Mouse (Mus musculus) urinary bladder, postnatal 36 days (tissue): Measurements from ENCODE around the gene Slc22a23.
A peak's percentile ranks its signal among the peaks of the same experiment; 100 is the strongest.
"Not testable (repeated sequence)": the region's sequence is repeated elsewhere in the genome, so short reads cannot be mapped to it uniquely, and the experiment has no call there.

ENCODE experiments used
- DNase-seq, 2 experiments: peaks; one replicate each; pipeline ENCODE4 v3.0.0; 2022; ENCODE audit warnings: low spot score in 2 of 2, mixed read lengths in 1 of 2

Slc22a23 gene

DNA sequence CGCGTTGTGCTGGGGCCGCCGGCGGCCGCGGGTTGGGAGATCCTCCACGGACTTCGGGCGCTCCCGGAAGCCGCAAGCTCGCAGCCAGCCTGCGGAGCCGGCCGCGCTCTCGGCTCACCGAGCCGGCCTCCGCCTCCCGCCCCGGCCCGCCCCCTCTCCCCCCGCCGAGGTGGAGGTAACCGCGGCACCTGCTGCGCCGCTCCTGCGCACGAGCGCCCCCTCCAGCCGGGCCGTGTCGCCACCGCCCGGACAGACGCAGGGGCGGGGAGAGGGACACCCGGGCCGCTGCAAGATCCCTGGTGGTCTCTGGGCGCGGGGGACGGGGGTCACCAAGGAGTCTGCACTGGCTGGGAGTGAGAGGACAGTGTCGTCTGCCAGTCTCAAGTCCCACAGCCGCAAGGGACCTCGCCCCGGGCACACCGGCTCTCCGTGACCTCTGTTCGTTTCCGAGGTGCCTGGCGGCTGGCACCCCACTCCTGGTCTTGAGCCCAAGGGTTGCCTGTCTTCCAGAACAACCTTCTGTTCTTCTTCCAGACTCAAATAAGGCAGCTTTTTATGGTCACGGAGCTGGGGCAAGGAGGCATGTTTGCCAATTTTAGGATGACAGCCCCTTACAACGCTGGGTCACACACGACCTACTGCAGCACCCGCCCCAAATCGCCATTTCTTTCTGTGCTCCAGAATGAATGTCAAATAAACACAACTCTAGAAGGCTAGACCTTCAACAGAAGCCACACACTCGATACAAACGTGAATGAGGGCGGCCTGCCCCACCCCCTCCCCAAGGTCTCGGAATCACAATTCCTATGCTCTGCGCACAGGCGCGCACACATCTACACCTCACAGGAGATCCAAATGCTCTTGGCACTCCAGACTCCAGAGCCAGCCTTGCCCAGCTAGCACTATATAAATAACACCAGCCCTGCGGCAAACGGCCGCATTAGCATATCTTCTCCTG lies at the start of gene Slc22a23:
Slc22a23 (minus strand) TSS at position 55 of the 958 bp plus-strand sequence.
- peak; percentile 67 to 76 for DNase-seq

DNA sequence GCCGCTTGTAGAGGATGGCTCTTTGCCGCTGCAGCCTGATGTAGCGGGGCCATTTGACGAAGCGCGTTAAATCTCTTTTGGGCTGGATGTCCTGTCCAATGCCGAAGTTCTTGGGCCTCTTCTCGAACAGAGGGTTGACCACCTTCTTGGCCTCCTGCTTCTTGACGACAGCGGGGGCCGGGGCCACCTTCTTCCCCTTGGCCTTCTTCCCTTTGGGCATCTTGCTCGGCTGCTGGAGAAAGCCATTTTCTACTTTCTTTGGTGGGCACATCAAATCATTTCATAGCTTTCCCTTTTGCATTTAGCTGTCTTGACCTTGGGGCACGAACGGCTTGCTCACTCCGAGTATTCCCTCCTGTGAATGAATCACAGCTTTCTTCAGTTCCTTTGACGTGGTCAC lies 49.3 kb upstream of the Slc22a23 start:
- DNase-seq = not testable (repeated sequence)

DNA sequence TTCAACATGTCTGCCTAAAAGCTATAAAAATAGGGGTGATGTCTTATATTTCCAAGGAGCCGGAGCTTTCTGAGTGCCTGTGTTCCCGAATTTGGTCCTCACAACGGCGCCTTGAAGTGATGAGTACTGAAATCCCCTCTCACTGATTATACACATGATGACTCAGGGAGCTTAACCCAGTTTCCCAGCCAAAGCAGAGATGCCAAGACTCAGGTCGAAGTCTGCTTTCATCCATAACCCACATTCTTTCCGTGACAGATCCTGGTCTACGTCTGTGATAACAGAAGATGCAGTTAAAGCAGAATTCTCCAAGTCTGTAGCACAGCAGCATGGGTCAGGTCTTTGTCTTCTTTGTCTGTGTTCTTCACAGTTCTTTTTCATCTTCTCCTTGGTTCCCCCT lies 47.4 kb upstream of the Slc22a23 start:
- DNase-seq = no peak

DNA sequence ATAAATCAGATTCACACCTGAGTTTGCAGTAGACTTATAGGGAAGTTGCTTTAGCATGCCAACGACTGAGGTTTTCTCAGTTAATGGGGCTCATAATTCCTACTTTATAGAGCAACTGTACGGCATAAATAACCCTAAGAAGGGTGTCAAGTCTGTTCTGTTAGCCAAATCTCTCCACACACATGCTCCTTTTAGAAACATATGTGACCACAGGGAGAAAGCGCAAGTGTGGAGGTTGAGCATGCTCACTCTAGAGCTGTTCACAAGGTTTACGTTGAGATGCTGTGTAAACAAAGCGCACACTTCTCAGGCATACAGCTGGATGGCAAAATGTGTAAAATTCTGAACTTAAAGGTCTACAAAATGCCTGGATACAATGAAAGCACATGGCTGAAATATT lies 43.2 kb upstream of the Slc22a23 start:
- DNase-seq = no peak

DNA sequence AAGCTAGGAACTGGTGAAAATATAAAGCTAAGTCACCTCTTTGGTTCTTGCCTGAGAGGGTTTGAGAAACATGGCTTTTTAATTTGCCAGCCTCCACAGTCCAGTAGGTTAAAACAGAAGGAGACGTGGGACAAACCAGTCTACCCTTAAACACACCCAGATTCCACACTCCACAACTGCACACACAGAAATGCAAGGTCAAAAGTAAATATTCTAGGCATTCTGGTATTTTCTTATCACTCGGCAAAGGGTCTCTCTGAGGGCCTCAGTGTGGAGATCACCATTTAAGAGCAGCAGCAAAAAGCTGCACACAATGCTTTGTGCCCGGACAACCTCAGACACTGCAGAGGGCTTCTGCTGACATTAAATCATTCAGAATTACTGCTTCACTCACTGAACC lies 38.4 kb upstream of the Slc22a23 start:
- DNase-seq = no peak

DNA sequence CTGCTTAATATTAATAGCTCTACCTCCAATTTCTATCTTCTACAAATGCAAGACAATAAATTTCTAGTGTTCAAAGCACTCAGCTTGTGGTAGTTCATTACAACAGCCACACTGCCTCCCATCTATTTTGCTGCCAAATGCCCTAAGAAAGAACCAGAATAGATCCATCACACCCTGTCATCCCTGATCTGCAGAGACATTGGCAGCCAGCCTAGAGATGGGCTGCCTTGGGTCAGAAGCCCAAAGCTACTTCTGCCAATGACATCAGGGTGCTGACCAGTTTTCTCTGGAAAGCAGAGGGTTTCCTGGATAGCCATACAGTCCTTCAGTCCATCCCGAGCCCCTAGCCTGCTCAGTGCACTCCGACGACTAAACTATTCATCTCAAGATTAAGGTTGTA lies 33.9 kb upstream of the Slc22a23 start:
- no peak for DNase-seq

DNA sequence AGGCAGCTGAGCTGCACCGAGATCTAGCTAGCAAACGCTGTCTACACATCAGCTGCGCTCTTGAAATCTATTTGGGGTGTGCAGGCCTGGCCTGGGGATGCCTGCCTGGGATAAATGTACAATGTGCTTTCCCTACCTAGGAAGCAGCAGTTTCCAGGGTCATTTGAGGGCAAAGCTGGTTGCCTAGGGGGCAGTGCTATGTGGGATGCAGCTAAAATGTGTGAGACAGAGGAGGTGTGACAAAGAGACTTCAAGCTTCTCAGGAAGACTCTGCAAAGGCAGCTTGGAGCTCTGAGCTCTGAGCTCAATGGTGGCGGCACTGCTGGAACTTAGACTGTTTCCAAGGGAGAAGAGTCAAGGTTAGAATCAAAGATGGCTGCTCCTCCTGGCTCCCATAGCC lies 30.2 kb upstream of the Slc22a23 start:
- no peak for DNase-seq

DNA sequence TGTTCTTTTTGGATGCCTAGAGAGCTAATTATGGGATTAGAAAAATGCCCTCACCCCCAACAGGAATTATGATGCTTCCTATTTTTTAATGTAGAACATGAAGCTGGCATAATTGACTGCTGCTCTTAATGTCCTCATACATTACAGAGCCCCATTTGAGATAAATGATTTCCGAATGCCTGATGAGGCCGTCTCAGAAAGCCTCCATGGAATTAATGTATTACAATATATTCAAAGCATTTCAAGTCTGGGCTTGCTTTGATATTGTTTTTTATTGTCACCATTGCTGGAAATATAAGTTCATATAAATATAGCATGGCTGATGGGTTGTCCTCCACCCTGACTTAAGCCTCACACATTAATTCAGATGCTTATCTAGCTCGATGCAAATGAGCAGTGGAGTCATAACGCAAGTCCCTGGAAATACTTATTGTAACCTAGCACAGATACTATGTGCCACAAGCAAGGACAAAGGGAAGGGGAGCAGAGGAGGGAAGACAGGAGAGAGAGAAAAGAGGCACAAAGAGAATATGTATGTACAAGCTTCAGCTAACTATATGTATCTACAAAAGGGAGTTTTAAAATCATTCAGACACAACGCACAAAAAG lies 28.0 kb upstream of the Slc22a23 start:
- DNase-seq = no peak

DNA sequence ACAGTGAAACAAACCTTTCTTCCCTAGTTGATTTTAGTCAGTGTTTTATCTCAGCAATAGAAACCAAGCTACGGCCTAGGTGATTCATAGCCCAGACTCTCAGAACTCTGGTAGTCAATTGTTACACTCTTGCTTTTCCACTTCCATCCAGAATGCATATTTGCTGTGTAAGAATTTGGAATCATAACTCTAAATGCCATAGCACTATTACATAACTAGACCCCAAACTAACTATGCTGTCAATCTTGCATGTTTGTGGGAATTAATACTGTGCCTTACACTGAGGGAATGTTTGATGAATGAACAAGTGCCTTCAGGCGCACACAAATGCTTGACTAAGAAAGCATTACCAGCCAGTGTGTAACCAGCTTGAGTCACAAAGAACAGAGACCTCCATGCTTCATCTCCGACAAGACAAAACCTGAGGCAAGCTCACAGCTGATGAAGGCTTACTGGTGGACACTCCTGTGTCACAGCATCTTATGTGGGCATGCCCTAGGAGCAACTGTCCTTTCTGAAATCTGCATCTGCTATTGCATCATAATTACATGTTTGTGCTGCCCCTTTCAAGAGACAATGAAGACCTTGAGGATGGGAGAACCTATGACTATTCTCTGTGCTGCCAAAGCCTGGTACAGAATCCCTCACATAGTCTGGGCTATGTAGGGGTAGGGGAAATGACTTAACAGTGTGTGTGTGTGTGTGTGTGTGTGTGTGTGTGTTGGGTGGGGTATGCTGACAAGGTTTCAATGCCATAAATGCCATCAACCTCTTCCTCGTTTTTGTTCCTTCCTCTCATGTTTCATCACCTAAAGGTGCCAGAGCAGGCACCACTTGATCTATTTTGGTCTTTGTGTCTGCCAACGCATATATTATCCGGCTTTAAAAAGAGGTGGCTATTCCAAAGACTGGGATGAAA lies 27.2 kb upstream of the Slc22a23 start:
- DNase-seq = no peak

DNA sequence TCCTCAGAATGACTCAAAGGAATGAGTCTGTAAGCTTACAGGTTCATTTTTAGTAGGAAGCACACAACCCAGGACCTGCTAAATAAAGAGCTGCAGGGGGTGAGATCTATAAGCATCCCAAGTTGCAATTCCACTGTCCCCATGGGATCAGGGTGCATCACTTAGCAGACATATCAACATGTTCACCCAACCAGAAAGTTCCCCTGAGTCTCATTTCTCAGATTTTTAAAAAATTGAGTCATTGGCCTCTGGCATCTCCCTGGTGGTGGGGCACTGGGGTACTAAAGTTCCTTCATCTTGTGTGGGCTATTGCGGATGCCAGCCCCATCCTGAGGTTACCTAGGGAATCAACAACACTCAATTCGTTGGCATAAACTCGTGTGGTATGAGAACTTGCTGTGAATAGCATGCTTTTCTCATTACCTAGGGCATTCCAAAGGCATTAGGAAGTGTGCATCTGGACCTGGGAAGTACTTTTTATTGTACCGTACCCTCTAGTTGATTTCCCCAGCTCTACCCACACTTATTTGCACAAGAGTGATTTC lies 25.4 kb upstream of the Slc22a23 start:
- no peak for DNase-seq

DNA sequence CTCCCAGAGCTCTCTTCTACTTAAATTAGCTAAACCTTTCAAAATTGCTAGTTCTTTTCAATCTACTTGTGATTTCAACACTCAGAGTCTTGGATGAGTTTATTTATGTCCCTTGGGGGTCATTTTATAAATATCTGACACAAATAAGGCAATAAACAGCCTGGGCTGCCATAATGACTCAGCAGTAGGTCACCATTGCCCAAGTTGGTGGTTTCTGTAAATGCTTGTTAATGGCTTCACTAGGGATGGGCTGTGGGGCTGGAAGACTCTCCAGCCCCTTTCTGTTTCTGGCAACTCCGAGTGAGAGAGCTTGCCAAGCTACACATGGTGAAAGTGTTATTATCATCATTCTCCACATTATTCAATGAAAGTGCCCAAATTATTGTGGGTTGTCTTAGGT lies 20.2 kb upstream of the Slc22a23 start:
- peak in 1 of 2 experiments; percentile 27 for DNase-seq

DNA sequence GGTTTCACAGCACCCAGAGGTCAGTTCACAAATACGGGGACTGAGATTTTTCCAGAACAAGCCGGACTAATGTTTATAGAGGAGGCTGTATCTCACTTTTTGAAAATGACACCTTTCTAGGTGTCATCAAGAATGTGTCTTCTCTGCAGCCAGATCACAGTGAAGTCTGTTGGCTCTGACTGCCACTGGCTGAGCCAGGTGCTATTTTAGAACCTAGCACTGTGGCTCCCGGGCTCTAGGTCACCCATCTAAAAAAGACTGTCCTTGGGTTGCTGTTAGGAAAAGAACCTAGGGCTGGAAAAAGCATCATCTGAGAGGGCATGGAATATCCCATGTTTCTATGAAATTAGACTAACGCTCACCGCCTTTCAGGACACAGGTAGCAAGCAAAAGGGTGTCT lies 10.7 kb upstream of the Slc22a23 start:
- no peak for DNase-seq

DNA sequence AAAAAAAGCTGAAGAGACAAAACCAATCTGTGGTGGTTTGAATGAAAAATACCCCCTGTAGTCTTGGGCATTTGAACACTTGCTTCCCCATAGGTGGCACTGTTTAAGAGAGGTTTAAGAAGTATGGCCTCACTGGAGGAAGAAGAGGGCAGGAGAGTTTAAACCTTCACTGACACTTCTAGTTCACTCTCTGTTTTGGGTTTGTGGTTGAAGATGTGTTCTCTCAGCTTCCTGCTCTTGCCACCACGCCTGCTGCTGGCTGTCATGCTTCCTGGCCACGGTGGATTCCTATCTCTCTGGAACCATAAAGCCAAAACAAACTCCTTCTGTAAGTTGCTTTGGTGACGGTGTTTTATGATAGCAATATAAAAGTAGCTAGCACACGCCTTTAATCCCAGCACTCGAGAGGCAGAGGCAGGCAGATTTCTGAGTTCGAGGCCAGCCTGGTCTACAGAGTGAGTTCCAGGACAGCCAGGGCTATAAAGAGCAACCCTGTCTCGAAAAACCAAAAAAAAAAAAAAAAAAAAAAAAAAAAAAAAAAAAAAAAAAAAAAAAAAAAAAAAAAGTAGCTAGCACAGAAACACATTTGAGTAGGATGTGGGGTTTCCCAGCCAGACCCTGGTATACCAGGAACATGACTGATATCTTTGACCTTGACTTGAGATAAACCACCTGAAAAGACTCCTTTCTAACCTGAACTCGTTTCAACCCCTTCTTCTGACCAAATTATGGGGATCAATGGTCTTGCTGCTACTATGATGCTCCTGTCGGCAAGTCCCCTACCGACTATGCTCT lies 10.0 kb upstream of the Slc22a23 start:
- no peak for DNase-seq

DNA sequence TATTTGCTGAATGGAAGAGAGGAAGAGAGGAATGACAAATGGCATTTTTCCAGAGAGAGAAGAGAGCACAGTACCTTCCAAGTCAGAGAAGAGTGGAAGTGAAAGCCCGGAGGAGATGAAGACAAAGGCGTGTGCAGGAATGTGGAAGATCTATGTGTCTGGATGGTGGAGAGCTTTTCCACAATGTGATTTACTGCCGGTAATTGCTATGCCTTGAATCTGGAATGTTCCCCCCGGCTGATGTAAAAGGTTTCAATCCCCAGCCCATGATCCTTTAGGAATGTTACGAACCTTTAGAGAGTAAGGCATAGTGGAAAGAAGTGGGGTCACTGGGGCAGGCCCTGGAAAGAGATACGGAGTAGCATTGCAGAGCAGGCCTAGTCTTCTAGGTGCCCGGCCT lies 8.3 kb upstream of the Slc22a23 start:
- DNase-seq = no peak

DNA sequence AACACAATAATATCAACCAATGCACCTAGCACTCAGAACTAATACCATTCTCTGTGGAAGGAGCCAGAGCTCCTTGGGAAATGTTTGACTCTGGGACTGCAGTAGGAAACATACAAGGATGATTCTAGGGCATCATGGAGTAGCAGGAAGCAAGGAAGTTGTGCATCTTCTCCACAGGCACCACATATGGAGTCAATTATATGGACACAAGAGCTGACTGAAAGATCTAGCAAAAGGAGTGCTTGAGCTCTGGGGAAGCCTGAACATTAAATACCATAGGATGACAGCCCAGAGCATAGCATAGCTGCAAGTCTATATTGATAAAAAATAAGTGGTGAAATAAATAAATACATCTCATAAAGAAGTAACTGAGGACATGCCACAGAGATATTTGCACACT lies 6.5 kb upstream of the Slc22a23 start:
- DNase-seq = no peak

DNA sequence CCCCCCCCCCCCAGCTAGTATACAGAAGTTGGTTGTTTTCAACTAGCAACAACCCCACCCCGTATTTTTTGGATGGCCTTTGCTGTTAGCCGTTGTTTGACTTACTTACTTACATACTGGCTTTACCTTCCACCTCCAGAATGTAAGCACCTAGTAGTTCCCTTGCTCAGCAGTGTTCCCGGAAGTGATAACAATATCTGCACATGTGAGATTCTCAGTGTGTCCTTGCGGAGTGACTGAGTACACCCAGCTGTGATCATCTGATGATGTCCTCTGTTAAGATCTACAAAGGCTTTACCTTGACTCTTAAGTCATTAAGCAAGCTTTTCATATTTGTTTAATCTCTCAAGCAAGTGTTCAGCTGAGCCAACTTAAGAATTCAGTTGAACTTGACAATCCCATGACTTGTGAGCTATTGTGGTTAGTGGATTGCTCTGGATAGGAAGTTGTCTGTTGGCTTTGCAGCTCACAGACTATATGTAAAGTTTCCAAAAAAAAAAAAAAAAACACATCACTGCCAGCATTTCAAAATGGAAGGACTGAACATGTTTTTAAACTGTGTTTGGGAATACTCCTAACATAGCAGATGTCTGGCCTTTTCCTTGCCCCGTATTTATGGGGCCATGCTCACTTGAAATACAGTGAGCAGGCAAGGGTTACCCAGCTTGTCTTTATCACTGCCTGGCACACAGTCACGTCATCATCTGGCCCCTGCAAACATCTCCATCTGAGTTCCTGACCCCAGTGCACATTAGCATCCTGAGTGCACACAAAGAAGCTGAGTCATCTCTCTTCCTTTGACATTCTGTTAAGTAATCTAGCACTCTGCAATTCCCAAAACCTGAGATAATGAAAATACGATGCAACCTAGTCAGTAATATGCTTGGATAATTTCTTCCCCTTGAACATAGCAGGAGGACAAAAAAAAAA lies 3.2 kb upstream of the Slc22a23 start:
- DNase-seq = no peak

DNA sequence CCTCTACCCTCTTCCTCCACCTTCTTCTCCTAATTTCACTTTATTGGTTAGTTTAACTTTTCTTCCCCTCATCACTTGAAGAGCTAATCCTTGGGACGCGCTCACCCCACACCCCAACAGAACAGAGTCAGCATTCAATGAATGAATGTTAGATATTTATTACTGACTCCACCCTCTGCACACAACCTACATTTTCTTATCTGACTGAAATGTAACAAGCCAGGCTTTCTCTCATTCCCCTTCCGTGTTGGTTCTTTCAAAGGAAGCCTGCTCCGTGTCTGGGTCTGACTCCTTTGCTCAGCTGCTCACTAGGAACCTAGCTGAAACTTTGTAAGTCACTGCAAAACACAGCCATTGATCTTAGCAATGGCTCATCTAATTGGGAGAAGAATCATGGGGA lies 1.8 kb upstream of the Slc22a23 start:
- DNase-seq = no peak

DNA sequence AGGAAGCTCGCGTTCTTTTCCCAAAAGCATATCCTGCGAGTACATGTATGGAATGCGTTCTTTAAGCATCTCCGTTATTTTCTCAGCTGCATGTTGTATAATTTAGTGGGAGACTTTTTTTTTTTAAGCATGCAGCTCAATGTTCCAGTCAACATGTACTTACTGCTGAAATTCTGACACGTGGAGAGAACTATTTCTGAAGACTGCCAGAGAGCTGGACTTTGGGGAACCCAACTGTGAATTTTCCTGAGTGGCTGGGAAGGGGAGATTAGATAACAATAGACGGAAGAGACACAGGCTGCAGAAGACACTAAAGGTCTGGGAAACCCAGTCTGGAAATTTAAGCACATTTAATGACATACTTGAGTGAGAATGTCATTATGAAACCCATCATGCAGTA lies 1.3 kb upstream of the Slc22a23 start:
- no peak for DNase-seq

DNA sequence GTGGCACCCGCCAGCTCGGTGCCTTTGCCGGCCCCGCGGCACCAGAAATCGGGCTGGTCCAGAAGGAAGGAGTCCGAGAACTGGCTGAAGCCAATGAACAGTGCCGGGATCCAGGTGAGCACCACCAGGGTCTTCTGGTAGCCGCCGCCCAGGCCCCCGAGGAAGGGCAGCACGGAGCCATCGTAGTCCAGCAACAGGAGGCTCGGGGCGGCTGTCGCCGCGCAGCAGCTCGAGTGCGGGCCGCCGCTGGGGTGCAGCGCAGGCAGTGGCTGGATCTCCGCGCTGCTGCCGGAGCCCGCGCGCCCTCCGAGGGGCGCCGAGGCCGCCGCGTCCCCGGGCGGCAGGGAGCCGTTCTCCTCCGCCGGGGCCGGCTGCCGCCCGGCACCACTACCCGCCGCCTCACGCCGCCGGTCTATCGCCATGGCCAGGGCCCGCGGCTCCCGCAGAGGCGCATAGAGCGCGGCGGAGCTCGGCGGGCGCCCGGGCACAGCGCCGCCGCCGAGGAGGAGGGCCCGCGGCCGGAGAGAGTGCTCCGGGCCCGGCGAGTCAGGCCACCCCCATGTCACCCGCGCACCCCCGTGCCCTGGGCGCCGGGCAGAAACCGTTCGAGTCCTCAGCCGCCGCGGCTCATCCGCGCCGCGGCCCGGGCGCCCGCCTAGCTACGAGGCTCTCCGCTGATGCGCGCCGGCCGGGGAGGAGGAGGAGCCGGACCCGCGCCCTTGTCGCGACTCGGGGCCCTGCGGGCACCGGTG lies 430 bp downstream of the Slc22a23 start:
- peak; percentile 17 to 29 for DNase-seq
